Mouse (Mus musculus) hindbrain, embryonic 10.5 days (tissue): Measurements from ENCODE around the gene Dync1i2. TPM values are rescaled to one million over a fixed set of nuclear protein-coding genes. Genes with fewer than 3 reads are reported as not detected.

Experiments
- DNase-seq: peaks from one replicate; pipeline ENCODE4 v3.0.0-alpha.2; 2017; ENCODE audit warnings: low spot score
- H3K27ac ChIP-seq: fragments of 300-500 bp; sonication (generic); 2 replicates; pipeline ENCODE4 v1.5.1; 2016; ENCODE audit warnings: mild to moderate bottlenecking, moderate library complexity
- H3K27me3 ChIP-seq: fragments of 300-500 bp; sonication (generic); 2 replicates; pipeline ENCODE4 v1.6.1; 2016; ENCODE audit warnings: mild to moderate bottlenecking; ENCODE audit not compliant: poor library complexity, insufficient read depth, severe bottlenecking
- H3K36me3 ChIP-seq: fragments of 300-500 bp; sonication (generic); 2 replicates; pipeline ENCODE4 v1.6.1; 2016; ENCODE audit warnings: mild to moderate bottlenecking, moderate library complexity
- H3K4me1 ChIP-seq: fragments of 300-500 bp; sonication (generic); replicated peaks from 2 replicates; pipeline ENCODE4 v1.6.1; 2016; ENCODE audit warnings: mild to moderate bottlenecking
- H3K4me3 ChIP-seq: fragments of 300-500 bp; sonication (generic); 2 replicates; pipeline ENCODE4 v1.5.1; 2016; ENCODE audit warnings: mild to moderate bottlenecking, moderate library complexity
- H3K9me3 ChIP-seq: fragments of 300-500 bp; sonication (generic); 2 replicates; pipeline ENCODE4 v1.6.1; 2016; ENCODE audit warnings: mild to moderate bottlenecking, moderate library complexity
- WGBS: fragments of 180-500 bp; shearing (Covaris S2); methylation state at CpG from one replicate; pipeline ENCODE4 v1.1.7; 2016; 5-methylcytosine and 5-hydroxymethylcytosine counted together
- polyA plus RNA-seq: library from polyadenylated mRNA; unstranded; fragments of >200 nt; fragmentation: Nextera tagmentation; extraction: Ambion mirVana; gene quantifications from 2 replicates; pipeline ENCODE4 v1.2.1, GENCODE M21; 2016

Gene Dync1i2
- polyA plus RNA-seq, 1 experiment from 2014 or later, result 116 TPM

DNA sequence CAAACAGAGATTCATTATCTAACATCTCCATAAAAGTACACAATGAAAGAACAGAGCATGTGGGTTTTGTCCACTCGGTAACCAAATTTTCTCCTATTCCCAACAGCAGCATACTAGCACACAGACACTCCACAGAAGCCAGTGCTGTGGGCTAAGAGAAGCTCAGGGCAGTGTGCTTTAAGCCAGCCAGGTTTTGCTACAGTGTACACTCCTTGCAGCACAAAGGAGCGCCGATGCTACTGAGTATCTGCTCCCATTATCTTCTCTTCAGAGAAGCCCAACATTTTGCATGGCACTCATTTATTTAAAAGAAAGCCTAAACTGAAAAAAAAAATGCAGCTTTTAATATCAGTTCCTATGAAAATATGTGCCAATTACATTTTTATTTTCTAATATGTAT is 82.5 kb downstream of the Dync1i2 start:
- H3K4me1 ChIP-seq, result peaks cover 29% of the 10 kb centered on the region
- 74% methylated on average over 3 of the region's 3 CpGs for WGBS
- H3K4me3 ChIP-seq, result no peak overlapping the region
- H3K27me3 ChIP-seq, result no peaks in the 10 kb centered on the region
- no peak for DNase-seq
- H3K9me3 ChIP-seq, result no peaks in the 10 kb centered on the region
- H3K36me3 ChIP-seq, result 0 out of 2 replicates have a peak, but pooled peaks cover 2% of the 10 kb centered on the region
- H3K27ac ChIP-seq, result no peak overlapping the region

DNA sequence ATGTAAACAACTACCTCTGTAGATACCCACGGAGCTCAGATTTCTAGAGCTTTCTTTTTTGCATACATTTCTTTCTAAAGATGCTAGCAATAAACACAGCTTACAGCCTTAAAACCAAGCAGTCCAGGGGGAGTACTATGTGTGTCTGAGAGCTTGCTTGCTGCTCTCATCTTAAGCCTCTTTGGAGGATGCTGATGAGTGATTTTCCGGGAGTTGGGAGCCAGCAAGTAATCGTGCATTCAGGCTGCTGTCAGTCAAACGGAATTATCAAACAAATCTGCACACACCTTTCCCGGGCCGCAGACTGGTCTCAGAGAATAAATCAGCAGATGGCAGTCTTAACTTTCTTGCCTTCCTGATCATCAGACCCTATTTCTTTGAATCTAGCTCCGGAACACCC is 83.0 kb downstream of the Dync1i2 start:
- H3K9me3 ChIP-seq, result no peaks in the 10 kb centered on the region
- H3K36me3 ChIP-seq, result 0 out of 2 replicates have a peak, but pooled peaks cover 2% of the 10 kb centered on the region
- H3K27me3 ChIP-seq, result no peaks in the 10 kb centered on the region
- no peak overlapping the region for H3K4me3 ChIP-seq
- peaks cover 29% of the 10 kb centered on the region for H3K4me1 ChIP-seq
- no peak overlapping the region for H3K27ac ChIP-seq
- WGBS, result 45% methylated on average over 7 of the region's 7 CpGs
- DNase-seq, result no peak

- H3K4me3 ChIP-seq, result no peak overlapping the region
- 85% methylated on average over 12 of the region's 12 CpGs for WGBS
- no peak overlapping the region for H3K27ac ChIP-seq
- no peaks in the 10 kb centered on the region for H3K27me3 ChIP-seq
- no peak for DNase-seq
- H3K36me3 ChIP-seq, result no peaks in the 10 kb centered on the region
- H3K9me3 ChIP-seq, result no peaks in the 10 kb centered on the region
- H3K4me1 ChIP-seq, result peaks cover 20% of the 10 kb centered on the region
These were observed 84.3 kb downstream of the Dync1i2 start for GRCm38 (mm10) chr2:71295844-71296243.

- H3K36me3 ChIP-seq, result no peaks in the 10 kb centered on the region
- WGBS, result 63% methylated on average over 1 of the region's 1 CpGs
These were observed 86.0 kb downstream of the Dync1i2 start for GRCm38 (mm10) chr2:71297501-71297900.

DNA sequence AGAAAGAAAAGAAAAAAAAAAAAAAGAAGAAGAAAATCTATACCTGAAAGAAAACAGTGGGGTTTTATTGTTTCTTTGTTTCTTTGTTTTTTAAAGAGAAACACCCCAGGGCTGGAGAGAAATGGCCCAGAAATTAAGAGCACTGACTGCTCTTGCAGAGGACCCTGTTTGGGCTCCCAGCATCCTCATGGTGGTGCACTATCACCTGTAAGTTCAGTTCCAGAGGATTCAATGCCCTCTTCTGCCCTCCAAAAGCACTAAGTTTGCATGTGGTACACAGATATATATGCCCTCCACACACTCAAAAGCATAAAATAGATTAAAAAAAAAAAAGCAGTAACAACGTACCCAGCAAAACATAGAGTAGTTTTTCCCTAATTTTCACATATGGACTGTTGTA is 87.2 kb downstream of the Dync1i2 start:
- peaks cover 12% of the 10 kb centered on the region for H3K4me1 ChIP-seq
- no peak overlapping the region for H3K27ac ChIP-seq
- 90% methylated on average over 1 of the region's 1 CpGs for WGBS
- H3K9me3 ChIP-seq, result no peaks in the 10 kb centered on the region
- H3K27me3 ChIP-seq, result no peaks in the 10 kb centered on the region
- H3K36me3 ChIP-seq, result no peaks in the 10 kb centered on the region
- H3K4me3 ChIP-seq, result no peak overlapping the region
- DNase-seq, result no peak

More at GRCm38 (mm10) chr2:71297501-71297900, 86.0 kb downstream of the Dync1i2 start:
- no peak for DNase-seq
- H3K27me3 ChIP-seq, result no peaks in the 10 kb centered on the region
- no peaks in the 10 kb centered on the region for H3K9me3 ChIP-seq
- no peak overlapping the region for H3K27ac ChIP-seq
- peaks cover 12% of the 10 kb centered on the region for H3K4me1 ChIP-seq
- H3K4me3 ChIP-seq, result no peak overlapping the region

DNA sequence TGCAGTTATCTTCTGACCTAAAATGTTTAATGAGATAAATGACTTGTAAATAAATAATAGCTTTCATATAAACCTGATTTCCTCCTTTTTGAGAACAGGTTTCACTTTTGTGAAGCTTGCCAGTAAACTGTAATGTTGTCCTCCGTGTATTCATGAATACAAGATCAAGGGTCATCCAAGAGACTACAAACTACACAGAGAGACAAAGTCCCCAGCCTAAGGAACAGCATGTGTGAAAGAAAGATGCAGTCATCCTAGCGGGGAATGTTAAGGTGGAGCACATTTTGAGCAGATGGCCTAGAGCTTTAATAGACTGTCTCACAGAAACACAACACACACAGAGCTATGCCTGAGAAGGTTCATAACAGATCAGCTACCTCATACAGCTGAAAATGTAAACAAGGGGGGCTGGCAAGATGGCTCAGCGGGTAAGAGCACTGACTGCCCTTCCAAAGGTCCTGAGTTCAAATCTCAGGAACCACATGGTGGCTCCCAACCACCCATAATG is 90.7 kb downstream of the Dync1i2 start:
- H3K36me3 ChIP-seq, result 0 out of 2 replicates have a peak, but pooled peaks cover 4% of the 10 kb centered on the region
- H3K27me3 ChIP-seq, result no peaks in the 10 kb centered on the region
- no peaks in the 10 kb centered on the region for H3K9me3 ChIP-seq
- H3K27ac ChIP-seq, result no peak overlapping the region
- H3K4me3 ChIP-seq, result no peak overlapping the region
- DNase-seq, result no peak
- 72% methylated on average over 3 of the region's 3 CpGs for WGBS
- H3K4me1 ChIP-seq, result peaks cover 13% of the 10 kb centered on the region; the same call in 1 of the 2 replicates

GRCm38 (mm10) chr2:71303221-71303620 is 91.7 kb downstream of the Dync1i2 start:
- H3K4me1 ChIP-seq, result peaks cover 9% of the 10 kb centered on the region; the same call in 1 of the 2 replicates
- no peak for DNase-seq
- H3K9me3 ChIP-seq, result no peaks in the 10 kb centered on the region
- no peak overlapping the region for H3K27ac ChIP-seq
- no peak overlapping the region for H3K4me3 ChIP-seq
- no peaks in the 10 kb centered on the region for H3K27me3 ChIP-seq
- H3K36me3 ChIP-seq, result peaks cover 4% of the 10 kb centered on the region; the same call in 1 of the 2 replicates

GRCm38 (mm10) chr2:71304821-71305220 is 93.3 kb downstream of the Dync1i2 start:
- no peak overlapping the region for H3K4me3 ChIP-seq
- H3K4me1 ChIP-seq, result peaks cover 9% of the 10 kb centered on the region; the same call in 1 of the 2 replicates
- no peak for DNase-seq
- H3K27me3 ChIP-seq, result no peaks in the 10 kb centered on the region
- no peak overlapping the region for H3K27ac ChIP-seq
- no peaks in the 10 kb centered on the region for H3K9me3 ChIP-seq
- 57% methylated on average over 3 of the region's 3 CpGs for WGBS
- peaks cover 4% of the 10 kb centered on the region; the same call in 1 of the 2 replicates for H3K36me3 ChIP-seq

- H3K9me3 ChIP-seq, result no peaks in the 10 kb centered on the region
- H3K4me3 ChIP-seq, result no peak overlapping the region
- H3K36me3 ChIP-seq, result peaks cover 17% of the 10 kb centered on the region
- H3K27ac ChIP-seq, result no peak overlapping the region
- DNase-seq, result no peak
- H3K27me3 ChIP-seq, result no peaks in the 10 kb centered on the region
- H3K4me1 ChIP-seq, result peaks cover 9% of the 10 kb centered on the region; the same call in 1 of the 2 replicates
These were observed 94.9 kb downstream of the Dync1i2 start for GRCm38 (mm10) chr2:71306357-71306756.

GRCm38 (mm10) chr2:71309726-71310125 is 98.2 kb downstream of the Dync1i2 start:
- no peak overlapping the region for H3K4me3 ChIP-seq
- DNase-seq, result no peak
- no peaks in the 10 kb centered on the region for H3K9me3 ChIP-seq
- no peak overlapping the region for H3K27ac ChIP-seq
- peaks cover 11% of the 10 kb centered on the region; the same call in 1 of the 2 replicates for H3K4me1 ChIP-seq
- H3K27me3 ChIP-seq, result no peaks in the 10 kb centered on the region
- WGBS, result 60% methylated on average over 2 of the region's 2 CpGs
- peaks cover 28% of the 10 kb centered on the region for H3K36me3 ChIP-seq

- no peaks in the 10 kb centered on the region for H3K9me3 ChIP-seq
- H3K27ac ChIP-seq, result no peak overlapping the region
- WGBS, result 71% methylated on average over 10 of the region's 10 CpGs
- peaks cover 11% of the 10 kb centered on the region for H3K4me1 ChIP-seq
- no peak for DNase-seq
- H3K36me3 ChIP-seq, result peaks cover 24% of the 10 kb centered on the region
- H3K4me3 ChIP-seq, result no peak overlapping the region
- no peaks in the 10 kb centered on the region for H3K27me3 ChIP-seq
These were observed 100.6 kb downstream of the Dync1i2 start for GRCm38 (mm10) chr2:71312067-71312466.
